Mouse (Mus musculus) heart, embryonic 13.5 days (tissue): ENCODE data around the gene Rps6kc1. TPM values are rescaled to one million over a fixed set of nuclear protein-coding genes. Genes with fewer than 3 reads are reported as not detected.

Experiments used
- ATAC-seq: fragments of 200-750 bp; cut with Nextera tagmentation; 2 replicates; pipeline ENCODE4 v1.8.0; 2017; ENCODE audit warnings: moderate TSS enrichment; ENCODE audit not compliant: insufficient number of reproducible peaks, low FRiP score, low TSS enrichment; ENCODE audit errors: extremely low read depth
- H3K27ac ChIP-seq: fragments of 300-500 bp; sonication (generic); replicated peaks from 2 replicates; pipeline ENCODE4 v1.5.1; 2015; ENCODE audit warnings: moderate library complexity, mild to moderate bottlenecking, inconsistent platforms
- H3K27me3 ChIP-seq: fragments of 300-500 bp; sonication (generic); replicated peaks from 2 replicates; pipeline ENCODE4 v1.6.1; 2015; ENCODE audit warnings: mild to moderate bottlenecking, inconsistent platforms
- H3K36me3 ChIP-seq: fragments of 300-500 bp; sonication (generic); 2 replicates; pipeline ENCODE4 v1.6.1; 2015; ENCODE audit warnings: mild to moderate bottlenecking, inconsistent platforms
- H3K4me1 ChIP-seq: fragments of 300-500 bp; sonication (generic); 2 replicates; pipeline ENCODE4 v1.6.1; 2015; ENCODE audit warnings: inconsistent platforms
- H3K4me2 ChIP-seq: fragments of 300-500 bp; sonication (generic); 2 replicates; pipeline ENCODE4 v1.6.1; 2015; ENCODE audit warnings: inconsistent platforms, mild to moderate bottlenecking, moderate library complexity
- H3K4me3 ChIP-seq: fragments of 300-500 bp; sonication (generic); 2 replicates; pipeline ENCODE4 v1.5.1; 2015; ENCODE audit warnings: moderate library complexity, mild to moderate bottlenecking, inconsistent platforms
- H3K9ac ChIP-seq: fragments of 300-500 bp; sonication (generic); 2 replicates; pipeline ENCODE4 v1.6.1; 2015; ENCODE audit warnings: inconsistent platforms, mild to moderate bottlenecking, moderate library complexity
- H3K9me3 ChIP-seq: fragments of 300-500 bp; sonication (generic); 2 replicates; pipeline ENCODE4 v1.6.1; 2016; ENCODE audit warnings: inconsistent platforms
- WGBS: fragments of 180-500 bp; shearing (Covaris S2); methylation state at CpG from one replicate; pipeline ENCODE4 v1.1.7; 2015; ENCODE audit warnings: mixed read lengths; 5-methylcytosine and 5-hydroxymethylcytosine counted together
- polyA plus RNA-seq: library from polyadenylated mRNA; unstranded; fragments of >200 nt; fragmentation: Nextera tagmentation; extraction: Ambion mirVana; gene quantifications from 2 replicates; pipeline ENCODE4 v1.2.1, GENCODE M21; 2015

Gene Rps6kc1
- polyA plus RNA-seq, 1 experiment from 2014 or later = 8.3 TPM

- H3K27me3 ChIP-seq = no peaks in the 10 kb centered on the region
- peaks cover 13% of the 10 kb centered on the region; the same call in 1 of the 2 replicates for H3K4me1 ChIP-seq
- no peak overlapping the region for H3K4me3 ChIP-seq
- WGBS = 59% methylated on average over 9 of the region's 9 CpGs
- no peaks in the 10 kb centered on the region for H3K9me3 ChIP-seq
- 0 out of 2 replicates have a peak overlapping the region, but pooled peaks have one; percentile 8 for H3K27ac ChIP-seq
- H3K9ac ChIP-seq = no peak overlapping the region
- no peak for ATAC-seq
- no peak overlapping the region for H3K4me2 ChIP-seq
- H3K36me3 ChIP-seq = peaks cover 55% of the 10 kb centered on the region
These were observed 12.5 kb downstream of the Rps6kc1 start for GRCm38 (mm10) chr1:190898899-190899575.

- no peak for ATAC-seq
- no peak overlapping the region for H3K9ac ChIP-seq
- H3K4me3 ChIP-seq = no peak overlapping the region
- H3K4me2 ChIP-seq = no peak overlapping the region
- no peaks in the 10 kb centered on the region for H3K9me3 ChIP-seq
- WGBS = 88% methylated on average over 3 of the region's 3 CpGs
- peaks cover 13% of the 10 kb centered on the region; the same call in 1 of the 2 replicates for H3K4me1 ChIP-seq
- H3K27ac ChIP-seq = no peak overlapping the region
- peaks cover 47% of the 10 kb centered on the region for H3K36me3 ChIP-seq
- H3K27me3 ChIP-seq = no peaks in the 10 kb centered on the region
These were observed 13.4 kb downstream of the Rps6kc1 start for GRCm38 (mm10) chr1:190898186-190898585.

- Histone ChIP-seq H3K4me3 (no peak overlapping the region), H3K4me1 (no peaks in the 10 kb centered on the region), H3K4me2 (no peak overlapping the region), H3K9me3 (no peaks in the 10 kb centered on the region), H3K36me3 (peaks cover 65% of the 10 kb centered on the region), H3K27me3 (no peaks in the 10 kb centered on the region), H3K9ac (no peak overlapping the region), H3K27ac (no peak overlapping the region)
- ATAC-seq = no peak
- 64% methylated on average over 6 of the region's 6 CpGs for WGBS
These were observed 17.9 kb downstream of the Rps6kc1 start for GRCm38 (mm10) chr1:190893559-190894167.

GRCm38 (mm10) chr1:190888646-190889045, 22.9 kb downstream of the Rps6kc1 start:
- H3K36me3 ChIP-seq = peaks cover 69% of the 10 kb centered on the region
- H3K4me1 ChIP-seq = peaks cover under 1% of the 10 kb centered on the region
- no peak overlapping the region for H3K4me3 ChIP-seq
- H3K27me3 ChIP-seq = no peaks in the 10 kb centered on the region
- no peaks in the 10 kb centered on the region for H3K9me3 ChIP-seq
- ATAC-seq = no peak
- no peak overlapping the region for H3K4me2 ChIP-seq
- no peak overlapping the region for H3K27ac ChIP-seq
- H3K9ac ChIP-seq = no peak overlapping the region
- WGBS = 83% methylated on average over 16 of the region's 16 CpGs

GRCm38 (mm10) chr1:190888031-190888430, 23.5 kb downstream of the Rps6kc1 start:
- ATAC-seq = no peak
- Histone ChIP-seq H3K27me3 (no peaks in the 10 kb centered on the region), H3K4me1 (peaks cover 7% of the 10 kb centered on the region), H3K9me3 (no peaks in the 10 kb centered on the region), H3K9ac (no peak overlapping the region), H3K36me3 (peaks cover 73% of the 10 kb centered on the region), H3K4me2 (no peak overlapping the region), H3K27ac (no peak overlapping the region), H3K4me3 (no peak overlapping the region)
- 95% methylated on average over 2 of the region's 2 CpGs for WGBS

- H3K36me3 ChIP-seq = peaks cover 60% of the 10 kb centered on the region
- H3K4me1 ChIP-seq = peaks cover 7% of the 10 kb centered on the region
- no peak overlapping the region for H3K9ac ChIP-seq
- H3K27ac ChIP-seq = no peak overlapping the region
- H3K4me2 ChIP-seq = no peak overlapping the region
- no peak for ATAC-seq
- no peaks in the 10 kb centered on the region for H3K27me3 ChIP-seq
- WGBS = 84% methylated on average over 4 of the region's 4 CpGs
- H3K4me3 ChIP-seq = no peak overlapping the region
- no peaks in the 10 kb centered on the region for H3K9me3 ChIP-seq
These were observed 25.6 kb downstream of the Rps6kc1 start for GRCm38 (mm10) chr1:190886014-190886413.

- Histone ChIP-seq H3K9me3 (no peaks in the 10 kb centered on the region), H3K4me2 (no peak overlapping the region), H3K36me3 (peaks cover 48% of the 10 kb centered on the region), H3K27ac (no peak overlapping the region), H3K4me1 (peaks cover 7% of the 10 kb centered on the region), H3K4me3 (no peak overlapping the region), H3K27me3 (no peaks in the 10 kb centered on the region), H3K9ac (no peak overlapping the region)
- ATAC-seq = no peak
- WGBS = 9% methylated on average over 2 of the region's 2 CpGs
These were observed 30.1 kb downstream of the Rps6kc1 start for GRCm38 (mm10) chr1:190881422-190881821.

- ATAC-seq = no peak
- Histone ChIP-seq H3K4me1 (peaks cover 7% of the 10 kb centered on the region), H3K36me3 (peaks cover 47% of the 10 kb centered on the region), H3K4me2 (no peak overlapping the region), H3K27me3 (no peaks in the 10 kb centered on the region), H3K9ac (no peak overlapping the region), H3K9me3 (no peaks in the 10 kb centered on the region), H3K27ac (no peak overlapping the region), H3K4me3 (no peak overlapping the region)
- 77% methylated on average over 6 of the region's 6 CpGs for WGBS
These were observed 30.9 kb downstream of the Rps6kc1 start for GRCm38 (mm10) chr1:190880638-190881037.

GRCm38 (mm10) chr1:190875751-190876150, 35.8 kb downstream of the Rps6kc1 start:
- H3K4me2 ChIP-seq = no peak overlapping the region
- WGBS = 59% methylated on average over 6 of the region's 6 CpGs

GRCm38 (mm10) chr1:190875089-190875488, 36.5 kb downstream of the Rps6kc1 start:
- no peak overlapping the region for H3K4me2 ChIP-seq
- H3K27ac ChIP-seq = no peak overlapping the region
- H3K4me3 ChIP-seq = no peak overlapping the region
- ATAC-seq = no peak
- H3K27me3 ChIP-seq = no peaks in the 10 kb centered on the region
- no peak overlapping the region for H3K9ac ChIP-seq
- H3K4me1 ChIP-seq = no peaks in the 10 kb centered on the region
- WGBS = 84% methylated on average over 4 of the region's 4 CpGs
- peaks cover 40% of the 10 kb centered on the region for H3K36me3 ChIP-seq
- no peaks in the 10 kb centered on the region for H3K9me3 ChIP-seq

More at GRCm38 (mm10) chr1:190875751-190876150, 35.8 kb downstream of the Rps6kc1 start:
- Histone ChIP-seq H3K9ac (no peak overlapping the region), H3K4me3 (no peak overlapping the region), H3K27ac (no peak overlapping the region), H3K36me3 (peaks cover 40% of the 10 kb centered on the region), H3K27me3 (no peaks in the 10 kb centered on the region), H3K9me3 (no peaks in the 10 kb centered on the region), H3K4me1 (no peaks in the 10 kb centered on the region)
- ATAC-seq = no peak

GRCm38 (mm10) chr1:190871068-190871467, 40.5 kb downstream of the Rps6kc1 start:
- Histone ChIP-seq H3K9me3 (no peaks in the 10 kb centered on the region), H3K36me3 (peaks cover 48% of the 10 kb centered on the region), H3K27ac (no peak overlapping the region), H3K4me2 (no peak overlapping the region), H3K27me3 (no peaks in the 10 kb centered on the region), H3K4me1 (no peaks in the 10 kb centered on the region), H3K4me3 (no peak overlapping the region), H3K9ac (no peak overlapping the region)
- no peak for ATAC-seq
- 90% methylated on average over 12 of the region's 12 CpGs for whole genome bisulfite sequencing

- Histone ChIP-seq H3K36me3 (peaks cover 50% of the 10 kb centered on the region), H3K27ac (no peak overlapping the region), H3K27me3 (no peaks in the 10 kb centered on the region), H3K4me1 (no peaks in the 10 kb centered on the region), H3K9ac (no peak overlapping the region), H3K4me3 (no peak overlapping the region), H3K4me2 (no peak overlapping the region), H3K9me3 (no peaks in the 10 kb centered on the region)
- 91% methylated on average over 4 of the region's 4 CpGs for WGBS
- ATAC-seq = no peak
These were observed 41.6 kb downstream of the Rps6kc1 start for GRCm38 (mm10) chr1:190869996-190870395.
